Mouse (Mus musculus) olfactory bulb, adult 2 months (tissue): ENCODE measurements around the gene Zbtb39.

Experiments used
- CTCF ChIP-seq: fragments of 200-500 bp; IDR thresholded peaks from 2 replicates; pipeline ENCODE4 v1.5.1; 2012; ENCODE audit warnings: low read depth, mild to moderate bottlenecking, low read length, moderate library complexity; ENCODE audit not compliant: insufficient read depth
- POLR2A ChIP-seq: fragments of 200-500 bp; IDR thresholded peaks from 2 replicates; pipeline ENCODE4 v1.6.1; 2012; ENCODE audit warnings: mild to moderate bottlenecking, low read depth, low read length, moderate library complexity; ENCODE audit not compliant: insufficient read depth

- TF ChIP-seq CTCF, result peak; percentile 47
- TF ChIP-seq POLR2A, result no peak; the same call in 1 of the 2 replicates
Measured at GRCm38 (mm10) chr10:127739083-127739660, at the start of gene Zbtb39.
